Mouse (Mus musculus): ENCODE data around the gene Dapk2. TPM values are rescaled to one million over a fixed set of nuclear protein-coding genes. Genes with fewer than 3 reads are reported as not detected.

Gene Dapk2
- polyA plus RNA-seq, 1 experiment from 2014 or later: 6.7 TPM

DNA sequence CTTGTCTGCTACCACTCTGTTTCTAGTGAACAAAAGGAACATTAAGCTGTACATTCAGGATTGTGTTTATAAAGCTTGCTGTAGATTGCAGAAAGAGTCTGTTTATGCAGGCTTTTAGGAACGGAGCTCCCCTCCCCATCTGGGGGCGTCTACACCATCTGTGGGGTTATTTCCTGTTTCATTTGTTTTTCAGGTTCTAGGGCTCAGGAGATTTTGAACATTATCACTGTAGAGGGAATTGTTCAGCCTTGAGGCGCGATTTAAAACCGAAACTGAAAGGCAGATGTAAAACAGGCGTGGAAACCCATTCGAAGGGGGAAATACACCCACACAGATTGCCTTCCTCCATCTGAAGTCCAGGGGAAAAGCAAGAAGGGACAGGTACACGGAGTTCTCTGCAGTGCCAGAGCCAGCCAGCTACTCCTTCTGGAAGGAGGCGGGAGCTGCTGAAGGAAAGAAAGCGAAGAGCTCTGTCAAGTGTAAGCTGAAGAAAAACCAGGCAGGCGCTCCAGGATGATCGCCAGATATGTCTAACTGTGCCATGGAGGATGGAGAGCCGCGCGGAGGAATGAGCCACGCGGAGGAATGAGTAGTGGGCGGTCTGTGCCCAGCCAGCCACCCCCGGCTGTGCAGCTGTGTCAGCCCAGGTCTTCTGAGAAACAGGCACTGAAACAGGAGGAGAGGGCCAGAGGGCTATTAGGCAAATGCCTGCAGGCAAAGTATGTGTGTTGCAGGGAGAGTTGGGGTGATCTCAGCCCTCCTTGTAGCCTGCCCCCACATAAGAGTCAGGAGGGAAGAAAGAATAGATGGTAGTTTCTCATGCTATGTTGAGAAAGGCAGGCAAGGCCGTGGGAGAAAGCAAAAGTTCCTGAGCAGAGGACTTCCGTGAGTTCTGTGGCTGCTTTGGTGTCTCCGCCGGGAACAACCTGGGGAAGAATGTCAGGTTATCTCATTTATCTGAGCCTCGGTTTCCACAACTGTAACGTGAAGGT lies 147.4 kb downstream of the Dapk2 start:
- H3K27ac ChIP-seq: 0 out of 2 replicates have a peak overlapping the region, but pooled peaks have one; percentile 22
- no peaks in the 10 kb centered on the region for H3K9me3 ChIP-seq
- peaks cover 9% of the 10 kb centered on the region for H3K4me1 ChIP-seq
- H3K36me3 ChIP-seq: no peaks in the 10 kb centered on the region
- peak overlapping the region; percentile 52 for H3K4me2 ChIP-seq
- H3K27me3 ChIP-seq: no peaks in the 10 kb centered on the region
- H3K9ac ChIP-seq: 0 out of 2 replicates have a peak overlapping the region, but pooled peaks have one; percentile 8
- peak overlapping the region; percentile 28 for H3K4me3 ChIP-seq
- WGBS: 48% methylated on average over 25 of the region's 25 CpGs
- ATAC-seq (ENCODE audit: insufficient number of reproducible peaks, insufficient read depth, low FRiP score, low TSS enrichment, low read depth): no peak

DNA sequence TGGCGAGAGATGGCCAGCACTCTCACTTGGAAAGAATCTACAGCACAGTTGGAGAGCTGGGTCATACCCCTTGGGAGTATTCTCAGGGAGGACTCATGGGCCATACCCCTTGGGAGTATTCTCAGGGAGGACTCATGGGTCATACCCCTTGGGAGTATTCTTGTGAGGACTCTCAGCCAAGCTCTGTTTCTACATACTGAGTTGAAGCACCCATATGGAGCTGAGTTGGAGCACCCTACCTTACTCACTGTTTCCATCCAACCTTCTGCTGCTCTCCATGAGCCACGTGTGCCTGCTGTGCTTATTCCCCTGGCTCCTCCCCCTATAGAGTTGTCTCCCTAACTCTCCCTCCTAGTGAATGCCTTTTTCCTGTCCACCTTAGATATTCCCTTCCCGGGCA lies 148.4 kb downstream of the Dapk2 start:
- Histone ChIP-seq H3K4me2 (no peak overlapping the region), H3K4me3 (no peak overlapping the region), H3K27me3 (no peaks in the 10 kb centered on the region), H3K9ac (no peak overlapping the region), H3K9me3 (no peaks in the 10 kb centered on the region), H3K27ac (no peak overlapping the region), H3K36me3 (no peaks in the 10 kb centered on the region), H3K4me1 (peaks cover 9% of the 10 kb centered on the region)
- 84% methylated on average over 3 of the region's 3 CpGs for WGBS
- ATAC-seq (ENCODE audit: insufficient number of reproducible peaks, insufficient read depth, low FRiP score, low TSS enrichment, low read depth): no peak

DNA sequence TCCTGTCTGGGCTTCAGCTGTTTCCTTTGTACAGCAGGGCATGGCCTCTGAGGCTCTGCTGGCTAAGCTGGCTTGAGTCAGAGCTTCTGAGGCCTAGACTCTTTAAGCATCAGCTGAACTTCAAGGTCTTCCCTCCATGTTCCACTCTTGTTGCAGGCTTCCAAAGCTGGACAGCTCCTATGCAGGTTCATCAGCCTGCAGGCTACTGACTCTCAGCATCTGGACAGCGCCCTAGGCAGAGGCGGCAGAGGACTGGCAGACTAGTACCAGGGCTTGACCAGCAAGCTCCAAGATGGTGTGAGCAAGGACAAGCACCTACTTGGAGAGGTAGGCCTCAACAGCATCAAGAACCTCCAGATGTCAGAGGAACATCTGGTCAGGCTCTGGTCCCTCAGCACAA lies 149.3 kb downstream of the Dapk2 start:
- no peak overlapping the region for H3K4me2 ChIP-seq
- peaks cover 9% of the 10 kb centered on the region for H3K4me1 ChIP-seq
- H3K36me3 ChIP-seq: no peaks in the 10 kb centered on the region
- 21% methylated on average over 2 of the region's 2 CpGs for WGBS
- H3K9me3 ChIP-seq: no peaks in the 10 kb centered on the region
- H3K4me3 ChIP-seq: no peak overlapping the region
- no peaks in the 10 kb centered on the region for H3K27me3 ChIP-seq
- H3K27ac ChIP-seq: no peak overlapping the region
- H3K9ac ChIP-seq: no peak overlapping the region
- ATAC-seq (ENCODE audit: insufficient number of reproducible peaks, insufficient read depth, low FRiP score, low TSS enrichment, low read depth): peak; percentile 64; the same call in 1 of the 2 replicates

DNA sequence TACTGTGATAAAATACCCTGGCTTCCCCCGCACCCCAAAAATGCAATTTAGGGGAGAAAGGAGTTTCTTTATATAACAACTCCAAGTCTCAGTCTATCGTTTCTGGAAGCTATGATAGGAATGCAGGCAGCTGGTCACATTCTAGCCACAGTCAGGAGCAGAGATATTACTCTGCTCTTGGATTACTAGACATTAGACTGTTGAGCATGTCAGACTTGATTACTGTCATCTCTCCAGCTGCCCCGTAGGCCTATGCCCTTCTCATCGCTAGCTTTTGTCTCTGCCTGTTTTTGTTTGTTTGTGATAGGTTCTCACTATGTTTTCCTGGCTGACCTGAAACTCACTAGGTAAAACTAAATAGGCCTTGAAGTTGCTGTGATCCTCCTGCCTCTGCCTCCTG lies 150.7 kb downstream of the Dapk2 start:
- Histone ChIP-seq H3K4me2 (no peak overlapping the region), H3K4me1 (peaks cover 9% of the 10 kb centered on the region), H3K36me3 (no peaks in the 10 kb centered on the region), H3K27me3 (no peaks in the 10 kb centered on the region), H3K4me3 (no peak overlapping the region), H3K9ac (no peak overlapping the region), H3K9me3 (no peaks in the 10 kb centered on the region), H3K27ac (no peak overlapping the region)
- 57% methylated on average over 4 of the region's 4 CpGs for WGBS
- ATAC-seq (ENCODE audit: insufficient number of reproducible peaks, insufficient read depth, low FRiP score, low TSS enrichment, low read depth): no peak

DNA sequence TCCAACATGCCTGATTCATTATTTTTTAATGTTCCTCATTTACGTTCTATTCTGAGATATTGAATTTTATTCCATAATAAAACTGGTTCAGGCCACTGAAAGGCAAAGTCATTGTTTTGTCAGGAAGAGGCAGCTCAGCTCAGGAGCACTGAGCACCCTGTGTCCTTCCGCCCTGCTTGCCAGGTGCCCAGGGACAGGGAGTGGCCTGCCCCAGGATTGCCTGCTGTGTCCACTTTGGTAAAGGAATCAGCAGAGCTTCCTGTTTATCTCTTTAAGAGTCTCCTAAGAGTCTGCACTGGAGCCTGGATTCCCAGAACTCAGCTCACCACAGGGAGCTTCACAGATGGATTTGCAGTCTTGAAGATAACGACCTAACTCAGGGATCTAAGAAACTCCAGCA lies 153.4 kb downstream of the Dapk2 start:
- no peaks in the 10 kb centered on the region for H3K9me3 ChIP-seq
- WGBS: 38% methylated on average over 3 of the region's 3 CpGs
- H3K36me3 ChIP-seq: no peaks in the 10 kb centered on the region
- H3K4me3 ChIP-seq: no peak overlapping the region
- H3K27ac ChIP-seq: no peak overlapping the region
- H3K27me3 ChIP-seq: no peaks in the 10 kb centered on the region
- no peaks in the 10 kb centered on the region for H3K4me1 ChIP-seq
- ATAC-seq (ENCODE audit: insufficient number of reproducible peaks, insufficient read depth, low FRiP score, low TSS enrichment, low read depth): no peak
- H3K4me2 ChIP-seq: no peak overlapping the region
- no peak overlapping the region for H3K9ac ChIP-seq

DNA sequence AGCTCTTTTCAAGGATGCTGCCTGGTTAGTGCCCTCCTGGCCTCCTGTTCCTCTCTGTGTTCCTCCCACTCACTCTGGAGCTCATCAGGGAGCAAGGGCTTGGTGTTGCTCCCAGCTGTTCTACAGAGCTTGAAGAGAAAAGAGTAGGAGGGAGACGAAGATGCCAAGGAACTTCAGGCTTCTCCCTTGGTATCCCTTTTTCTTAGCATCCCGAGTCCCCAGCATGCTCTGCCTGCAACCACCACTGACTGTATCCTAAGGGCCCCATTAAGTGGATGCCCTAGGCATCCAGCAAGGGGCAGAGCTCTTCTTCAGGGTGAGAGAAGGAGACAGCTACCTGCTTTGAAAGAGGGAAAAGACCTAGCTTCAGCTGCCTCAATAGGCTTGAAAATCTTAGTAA lies 158.6 kb downstream of the Dapk2 start:
- no peaks in the 10 kb centered on the region for H3K9me3 ChIP-seq
- no peak for ATAC-seq (ENCODE audit: insufficient number of reproducible peaks, insufficient read depth, low FRiP score, low TSS enrichment, low read depth)
- H3K9ac ChIP-seq: no peak overlapping the region
- no peaks in the 10 kb centered on the region for H3K36me3 ChIP-seq
- no peak overlapping the region for H3K4me3 ChIP-seq
- no peak overlapping the region for H3K4me2 ChIP-seq
- WGBS: 77% methylated on average over 2 of the region's 2 CpGs
- H3K27me3 ChIP-seq: no peaks in the 10 kb centered on the region
- H3K27ac ChIP-seq: no peak overlapping the region
- H3K4me1 ChIP-seq: no peaks in the 10 kb centered on the region

Other genes starting within 250 kb of the Dapk2 start
- 40.1 and 40.8 TPM in 2 replicates for gene Trip4, start 249.4 kb upstream of the Dapk2 start, polyA plus RNA-seq (2015; fragmentation: Nextera tagmentation; extraction: Ambion mirVana)
- 22.8 and 26.0 TPM in 2 replicates for gene Csnk1g1, start 249.3 kb upstream of the Dapk2 start, polyA plus RNA-seq (2015; fragmentation: Nextera tagmentation; extraction: Ambion mirVana)
- 568 and 589 TPM in 2 replicates for gene Ppib, start 98.0 kb upstream of the Dapk2 start, polyA plus RNA-seq (2015; fragmentation: Nextera tagmentation; extraction: Ambion mirVana)
- gene Snx22, start 88.5 kb upstream of the Dapk2 start, polyA plus RNA-seq (2015; fragmentation: Nextera tagmentation; extraction: Ambion mirVana): 5.3 and 5.6 TPM in 2 replicates
- 119 and 131 TPM in 2 replicates for gene Snx1, start 31.6 kb upstream of the Dapk2 start, polyA plus RNA-seq (2015; fragmentation: Nextera tagmentation; extraction: Ambion mirVana)
- gene Ciao2a, start 31.6 kb upstream of the Dapk2 start, polyA plus RNA-seq (2015; fragmentation: Nextera tagmentation; extraction: Ambion mirVana): 177 and 184 TPM in 2 replicates
- gene Herc1, start 192.2 kb downstream of the Dapk2 start, polyA plus RNA-seq (2015; fragmentation: Nextera tagmentation; extraction: Ambion mirVana): 24.0 and 26.0 TPM in 2 replicates

Data from embryonic facial prominence, embryonic 13.5 days (tissue).